Mouse (Mus musculus) T-helper 2 cell (primary cell): ENCODE results near the gene Phkb.
"Not testable (repeated sequence)": the region's sequence is repeated elsewhere in the genome, so short reads cannot be mapped to it uniquely, and the experiment has no call there.

ENCODE experiments used
- in situ Hi-C: fragments of 300-600 bp; cut with MboI, MseI; formaldehyde crosslinking; loops from one replicate; pipeline ENCODE4 v1.15.1; 2025; ENCODE audit warnings: high pct_unique_total_duplicates

The Phkb gene

GRCm38 (mm10) chr8:85840657-85841488 lies at the start of gene Phkb, which contains the start of gene Itfg1:
Gene Phkb, plus strand, starts transcription at chr8:85840959.
Gene Itfg1, minus strand, starts transcription at chr8:85840921.
- in situ Hi-C loops: no loop called here

DNA sequence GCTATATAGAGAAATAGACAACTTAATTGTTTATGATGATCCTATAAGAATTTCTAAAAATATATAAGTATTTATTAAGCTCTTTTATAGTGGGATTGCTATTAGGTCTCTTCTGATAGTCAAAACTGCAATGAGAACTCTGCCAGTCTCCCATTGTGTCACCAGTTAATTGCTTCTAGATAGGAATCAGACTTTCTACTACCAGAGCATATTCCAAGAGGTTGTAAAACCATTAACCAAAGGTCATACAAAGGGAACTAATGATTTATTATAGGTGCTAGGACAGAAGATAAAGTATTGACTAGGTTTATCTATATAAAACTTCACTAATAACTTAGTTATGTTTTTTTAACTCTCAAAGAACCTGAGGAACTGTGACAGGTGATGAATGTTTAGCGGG lies 44.4 kb upstream of the Phkb start:
- in situ Hi-C loops: not testable (repeated sequence)

DNA sequence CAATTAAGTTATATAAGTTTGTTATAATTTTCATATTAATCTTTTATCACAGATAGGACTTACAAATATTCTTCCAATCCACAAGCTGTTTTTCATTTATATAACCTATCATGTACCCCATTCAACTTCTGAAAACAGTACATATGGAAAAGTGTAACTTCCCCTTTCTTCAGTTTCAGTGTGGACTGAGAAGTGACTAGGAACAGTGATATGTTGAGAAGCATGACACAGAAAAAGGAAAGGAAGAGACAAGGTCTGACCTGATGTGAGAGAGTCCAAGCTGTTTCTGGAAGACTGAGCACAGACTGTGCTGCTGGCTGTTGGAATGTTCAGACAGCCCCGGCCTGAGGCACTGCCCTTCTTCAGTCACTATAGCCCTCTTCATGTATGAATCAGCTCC lies 40.6 kb upstream of the Phkb start:
- in situ Hi-C loops: no loop called here

GRCm38 (mm10) chr8:85801408-85801807 lies 39.4 kb upstream of the Phkb start:
- in situ Hi-C loops: no loop called here

- in situ Hi-C loops: no loop called here
Observed at GRCm38 (mm10) chr8:85813621-85814020, 27.1 kb upstream of the Phkb start.

DNA sequence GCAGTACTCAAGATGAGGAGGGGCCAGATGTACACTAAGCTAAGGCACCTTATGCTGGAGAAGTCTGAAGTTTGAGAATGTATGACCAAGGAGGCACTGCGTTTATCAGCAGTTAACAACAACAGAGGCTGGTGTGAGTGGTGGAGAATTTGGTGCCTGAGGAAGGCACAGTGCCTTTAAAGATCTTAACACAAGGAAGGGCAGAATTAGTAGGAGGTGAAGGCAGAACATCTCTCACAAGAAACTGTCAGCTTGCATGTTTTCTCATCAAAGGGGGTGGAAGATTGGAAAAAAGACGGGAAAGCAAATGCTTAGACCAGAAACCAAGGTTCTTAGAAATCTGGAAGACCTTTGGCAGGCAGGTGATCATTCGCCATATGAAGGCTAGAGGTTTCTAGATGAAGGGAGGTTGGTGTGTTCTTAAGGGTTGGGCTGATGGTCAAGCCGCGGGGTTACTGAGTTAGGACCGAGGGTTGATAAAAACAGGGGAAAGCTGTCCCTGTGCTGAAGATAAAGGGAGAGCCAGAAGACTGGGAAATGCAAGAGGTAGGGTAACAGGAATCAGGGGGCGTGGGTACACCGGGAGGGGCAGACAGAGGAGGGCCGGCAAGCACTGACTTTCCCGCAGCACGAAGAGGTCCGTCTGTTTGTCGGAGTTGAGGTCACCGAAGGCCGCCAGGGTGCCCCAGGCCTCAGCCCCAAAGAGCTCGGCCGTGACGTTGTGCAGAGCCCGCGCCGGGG lies 673 bp upstream of the Phkb start:
- in situ Hi-C loops: no loop called here

- in situ Hi-C loops: no loop called here
Observed at GRCm38 (mm10) chr8:85841489-85841795, 683 bp downstream of the Phkb start.

DNA sequence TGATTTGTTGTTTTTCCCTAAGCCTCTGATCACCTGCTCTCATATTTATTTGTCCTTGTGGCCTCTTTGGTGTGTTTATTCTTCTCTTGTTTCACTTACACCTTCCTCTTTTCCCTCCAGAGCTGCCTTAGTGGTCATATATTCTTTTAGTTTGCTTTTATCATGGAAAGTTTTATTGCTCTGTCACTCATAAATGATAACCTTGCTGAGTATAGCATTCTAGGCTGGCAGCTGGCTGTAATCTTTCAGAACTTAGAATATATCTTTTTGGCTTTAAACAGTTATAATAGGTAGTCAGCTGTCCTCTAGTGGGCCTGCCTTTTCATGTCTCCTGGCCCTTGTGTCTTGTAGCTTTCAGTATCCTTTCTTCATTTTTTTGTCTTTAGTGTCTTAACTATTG lies 5.1 kb downstream of the Phkb start:
- in situ Hi-C loops: loop anchor here (5.0 kb wide), 1 partner anchor 149 kb away; no protein-coding TSS in a partner anchor

DNA sequence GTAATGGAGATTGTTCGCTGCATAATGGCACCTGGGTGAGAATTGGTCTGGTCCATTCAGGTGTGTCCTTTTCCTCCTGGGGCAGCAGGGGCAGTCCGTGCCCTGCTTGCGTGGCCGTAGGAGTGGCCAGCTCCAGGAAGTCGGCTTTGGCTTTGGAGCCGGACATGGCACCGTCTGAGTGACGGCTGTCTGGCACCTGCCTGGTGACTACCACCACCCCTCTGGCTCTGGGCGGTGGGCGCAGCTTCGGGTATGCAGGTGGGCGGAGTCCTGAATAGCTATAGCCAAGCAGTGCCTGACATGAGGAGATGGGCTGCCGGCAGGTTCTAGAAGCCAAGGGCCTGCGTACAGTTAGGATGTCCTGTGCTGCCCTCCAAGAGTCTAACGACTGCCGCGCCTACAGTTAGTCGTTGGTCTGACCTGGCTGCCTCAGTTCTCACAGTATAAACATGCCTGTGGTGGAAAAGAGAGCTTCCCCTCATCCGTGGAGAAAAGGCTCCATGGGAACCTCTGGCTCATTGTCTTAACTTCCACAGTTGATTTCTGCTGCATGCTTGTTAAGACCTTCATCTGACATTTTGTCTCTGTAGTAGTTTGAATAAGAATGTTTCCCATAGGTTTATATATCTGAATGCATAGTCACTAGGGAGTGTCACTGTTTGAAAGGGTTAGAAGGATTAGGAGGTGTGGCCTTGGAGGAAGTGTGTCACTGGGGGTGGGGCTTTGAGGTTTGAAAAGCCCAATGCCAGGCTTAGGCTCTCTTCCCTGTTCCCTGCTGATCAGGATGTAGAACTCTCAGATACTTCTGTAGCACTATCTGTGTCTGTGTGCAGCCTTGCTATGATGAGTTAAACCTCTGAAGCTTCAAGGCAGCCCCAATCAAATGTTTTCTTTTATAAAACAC lies 13.7 kb downstream of the Phkb start:
- in situ Hi-C loops: no loop called here

GRCm38 (mm10) chr8:85857227-85857896 lies 16.6 kb downstream of the Phkb start:
- in situ Hi-C loops: not testable (repeated sequence)

DNA sequence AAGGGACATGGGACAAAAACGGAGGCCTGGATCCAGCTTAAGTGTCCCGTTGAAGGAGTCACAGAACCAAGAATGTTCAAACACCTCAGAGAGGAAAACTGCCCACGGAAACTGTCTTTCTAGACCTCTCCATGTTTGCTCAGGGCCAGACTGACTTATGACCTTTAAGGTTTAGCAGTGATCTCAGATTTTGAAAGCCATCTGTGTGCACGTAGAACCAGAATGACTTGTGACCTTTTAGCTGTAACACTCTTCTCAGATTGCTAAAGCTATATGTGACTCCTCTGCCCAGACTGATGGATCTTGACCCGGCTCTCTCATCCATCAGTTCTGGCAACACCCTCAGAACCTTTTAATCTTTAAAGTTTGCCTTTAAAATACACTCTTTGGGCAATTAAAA lies 19.9 kb downstream of the Phkb start:
- in situ Hi-C loops: no loop called here

GRCm38 (mm10) chr8:85862381-85862780 lies 21.6 kb downstream of the Phkb start:
- in situ Hi-C loops: no loop called here

DNA sequence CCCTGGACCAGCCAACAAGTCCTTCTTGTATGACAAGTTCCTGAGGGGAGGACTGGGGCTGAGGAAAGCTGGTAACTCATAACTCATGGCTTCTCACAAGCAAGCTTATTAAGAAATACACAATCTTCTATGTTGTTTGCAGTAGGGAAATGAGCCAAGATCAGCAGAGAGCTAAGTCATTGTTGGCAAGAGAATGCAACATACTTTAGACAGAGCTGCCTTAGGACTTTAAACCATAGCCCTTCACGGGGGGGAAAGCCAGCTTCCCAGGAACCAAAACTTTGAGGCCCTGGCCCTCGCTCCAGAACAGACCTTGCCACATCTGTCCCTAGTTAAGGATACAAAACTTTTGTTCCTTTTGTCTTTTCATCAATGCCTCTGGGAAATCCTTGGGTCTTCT lies 30.9 kb downstream of the Phkb start:
- in situ Hi-C loops: no loop called here

DNA sequence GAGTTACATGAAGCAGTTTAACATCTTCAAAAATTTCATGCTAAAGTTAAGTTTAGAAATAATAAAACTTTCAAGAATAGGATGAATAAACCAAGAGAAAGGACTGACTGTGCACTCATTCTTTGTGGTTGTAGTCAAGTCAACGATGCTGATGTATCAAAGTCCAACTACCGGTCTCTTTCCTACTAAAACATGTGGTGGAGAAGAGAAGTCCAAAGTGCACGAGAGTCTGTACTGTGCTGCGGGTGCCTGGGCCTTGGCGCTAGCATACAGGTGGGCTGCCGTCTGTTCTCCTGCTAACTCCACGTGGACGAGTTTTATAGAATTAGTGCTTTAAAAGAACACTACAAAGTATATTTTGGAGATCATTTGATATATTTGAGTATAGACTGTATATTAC lies 37.2 kb downstream of the Phkb start:
- in situ Hi-C loops: no loop called here

DNA sequence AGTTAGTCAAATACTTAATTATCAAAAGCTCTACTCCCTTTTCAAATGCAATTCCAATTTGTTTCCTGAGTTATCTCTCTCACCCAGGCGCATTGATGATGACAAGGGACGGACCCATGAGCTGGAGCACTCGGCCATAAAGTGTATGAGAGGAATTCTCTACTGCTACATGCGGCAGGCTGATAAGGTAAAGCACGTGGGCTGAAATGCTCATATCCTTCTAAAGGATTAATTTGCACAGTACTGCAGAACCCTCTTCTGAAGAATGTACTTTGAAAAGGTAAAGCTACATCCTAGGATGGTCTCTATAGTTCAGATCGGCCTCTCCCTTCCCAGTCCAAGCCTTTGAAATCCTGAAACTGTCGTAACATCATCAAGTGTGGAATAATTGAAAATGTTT lies 38.9 kb downstream of the Phkb start:
- in situ Hi-C loops: no loop called here

DNA sequence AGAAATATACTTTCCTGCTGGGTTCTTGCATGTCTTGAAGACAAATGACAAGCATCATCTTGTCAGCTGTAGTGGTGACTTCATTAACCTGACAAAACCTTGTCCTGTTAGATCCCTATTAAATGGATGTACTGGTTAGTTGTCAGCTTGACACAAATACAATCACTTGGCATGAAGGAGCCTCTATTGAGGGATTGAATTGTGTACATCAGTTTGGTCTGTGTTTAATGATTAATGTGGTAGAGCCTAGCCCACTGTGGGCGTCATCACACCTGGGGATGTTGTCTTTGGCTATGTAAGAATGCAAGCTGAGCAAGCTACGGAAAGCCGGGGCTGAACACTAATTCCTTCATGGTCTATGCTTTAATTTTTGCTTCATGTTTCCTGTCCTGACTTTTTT lies 44.1 kb downstream of the Phkb start:
- in situ Hi-C loops: no loop called here

DNA sequence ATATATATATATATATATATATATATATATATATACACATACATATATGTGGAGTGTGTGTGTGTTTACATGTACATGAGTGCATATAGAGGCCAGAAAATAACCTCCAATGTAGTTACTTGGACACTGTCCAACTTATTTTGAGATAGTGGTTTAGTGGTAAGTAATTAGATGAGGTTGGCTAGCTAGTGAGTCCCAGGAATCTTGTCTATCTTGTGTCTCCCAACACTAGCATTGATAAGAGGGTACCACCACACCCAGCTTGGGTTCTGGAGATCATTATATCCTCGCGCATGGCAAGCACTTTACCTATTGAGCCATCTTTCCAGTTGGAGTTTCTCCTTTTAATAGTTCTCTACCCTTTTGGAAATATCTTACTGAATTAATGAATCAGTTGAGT lies 56.9 kb downstream of the Phkb start:
- in situ Hi-C loops: no loop called here

DNA sequence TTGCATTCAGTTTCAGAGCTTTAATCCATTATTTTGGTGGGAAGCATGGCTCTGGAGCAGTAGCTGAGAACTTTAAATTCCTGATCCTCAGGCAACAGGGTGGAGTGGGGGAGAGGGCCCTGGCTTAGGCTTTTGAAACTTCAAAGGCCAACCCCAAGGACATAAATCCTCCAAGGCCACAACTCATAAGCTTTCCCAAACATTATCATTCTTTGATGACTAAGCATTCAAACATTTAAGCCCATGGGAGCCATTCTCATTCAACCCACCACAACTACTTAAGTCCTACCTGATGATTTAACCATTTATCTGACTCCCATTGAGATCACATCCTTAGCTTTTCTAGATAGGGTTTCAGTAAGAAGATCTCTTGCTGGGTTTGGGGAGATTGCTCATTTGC lies 84.2 kb downstream of the Phkb start:
- in situ Hi-C loops: no loop called here

GRCm38 (mm10) chr8:85925574-85925973 lies 84.8 kb downstream of the Phkb start:
- in situ Hi-C loops: no loop called here

DNA sequence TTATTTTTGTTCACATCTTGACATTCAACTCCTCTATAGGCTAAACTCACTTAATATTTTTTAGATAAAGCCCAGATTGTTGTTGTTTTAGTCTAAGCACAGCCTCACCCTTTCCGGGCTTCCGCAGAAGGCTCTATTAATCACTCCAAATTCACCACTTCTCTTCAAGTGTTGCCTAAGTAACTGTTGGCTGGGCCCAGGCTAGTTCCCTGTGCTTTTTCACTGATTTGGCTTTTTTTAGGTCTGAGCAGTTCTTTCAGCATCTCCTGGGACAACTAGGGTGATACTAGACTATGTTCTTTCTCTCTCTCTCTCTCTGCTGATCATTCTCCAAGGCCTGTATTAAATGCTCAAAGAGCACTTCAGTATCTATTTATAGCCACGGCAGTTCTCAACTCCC lies 85.3 kb downstream of the Phkb start:
- in situ Hi-C loops: no loop called here

GRCm38 (mm10) chr8:85936148-85936547 lies 95.4 kb downstream of the Phkb start:
- in situ Hi-C loops: no loop called here

DNA sequence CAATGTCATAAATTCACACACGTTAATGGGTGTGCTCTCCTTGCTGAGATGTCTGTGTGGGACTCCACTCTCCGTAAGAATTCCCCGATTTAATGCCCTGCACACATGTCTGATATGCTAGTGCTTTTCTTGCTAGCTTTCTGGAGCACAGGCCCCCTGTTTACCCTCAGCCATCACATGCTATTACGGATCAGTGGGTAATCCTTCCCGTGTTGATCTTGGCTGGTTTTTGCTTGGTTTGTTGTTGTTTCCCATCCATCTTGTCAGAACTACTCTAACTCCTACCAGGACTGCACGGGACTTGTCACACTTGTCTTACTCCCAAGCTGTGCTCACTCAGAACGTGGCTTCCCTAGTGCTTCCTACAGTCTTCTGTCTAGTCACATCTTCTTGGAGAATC lies 96.6 kb downstream of the Phkb start:
- in situ Hi-C loops: no loop called here
